ENCODE assay signal across 23 mouse cellular contexts in the genomic region with DNA sequence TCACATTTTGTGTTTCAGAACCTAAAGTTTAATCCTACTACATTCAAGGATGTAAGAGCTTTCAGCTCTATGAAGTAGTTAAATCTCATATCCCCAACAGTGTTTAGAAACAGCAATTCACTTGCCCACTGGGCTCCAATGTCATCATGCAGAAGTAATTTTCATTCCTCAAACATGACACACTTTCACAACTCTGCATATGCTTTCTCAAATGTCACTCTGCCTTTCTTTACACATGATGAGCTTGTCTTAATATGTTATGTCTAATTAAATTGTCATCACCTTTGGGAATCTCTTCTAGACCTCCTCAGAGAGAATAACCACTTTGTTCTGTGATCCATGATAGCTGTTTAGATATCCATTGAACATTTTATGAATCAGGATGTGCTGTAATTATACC.
"Had no signal": no experiment of that assay in that cellular context is flagged by ENCODE, and none has a peak within 500 bp of the region (broad histone marks: within the 10 kb centered on the region; RNA-seq: fewer than 3 reads in every experiment).

No protein-coding gene starts in this region.

- H3K27me3 ChIP-seq: hindbrain, embryonic 12.5 days; hindbrain, embryonic 15.5 days; intestine, embryonic 15.5 days; kidney, embryonic 15.5 days; limb, embryonic 12.5 days; liver, embryonic 13.5 days; liver, embryonic 15.5 days had no signal

- H3K4me3 ChIP-seq: gastrocnemius, adult 2 months; hindbrain, embryonic 10.5 days; hindbrain, embryonic 12.5 days; hindbrain, embryonic 15.5 days; intestine, embryonic 15.5 days; kidney, embryonic 15.5 days; left cerebral cortex, adult 2 months; limb, embryonic 10.5 days; limb, embryonic 12.5 days; liver, embryonic 13.5 days; liver, embryonic 15.5 days had no signal

- DNase-seq: gastrocnemius, adult 2 months; gastrocnemius, postnatal 10 days; gastrocnemius, postnatal 25 days; heart, adult 18-20 months; heart, postnatal 10 days; heart, postnatal 4 days; kidney, adult 18-20 months; kidney, adult 8-10 months; kidney, postnatal 14 days; kidney, postnatal 36 days; layer of hippocampus, adult 9-11 months; layer of hippocampus, postnatal 36 days; liver; liver, embryonic 13.5 days had no signal

- H3K36me3 ChIP-seq: hindbrain, embryonic 10.5 days; hindbrain, embryonic 12.5 days; hindbrain, embryonic 15.5 days; intestine, embryonic 15.5 days; kidney, embryonic 15.5 days; limb, embryonic 10.5 days; limb, embryonic 12.5 days; liver, embryonic 13.5 days; liver, embryonic 15.5 days had no signal
